Mouse (Mus musculus): ENCODE measurements at regions not wholly inside any gene's neighbourhood (a gene's known extent, or its start where the extent isn't known, plus 50 kb on each side); places are given as distances from the start of the nearest gene placed in this dataset.

- Histone ChIP-seq H3K4me3 (no peak overlapping the region), H3K27me3 (ENCODE audit: control insufficient read depth, insufficient read depth, insufficient read length) (no peaks in the 10 kb centered on the region), H3K36me3 (ENCODE audit: control insufficient read depth, insufficient read depth) (no peaks in the 10 kb centered on the region), H3K79me2 (ENCODE audit: control insufficient read depth, insufficient read depth) (no peaks in the 10 kb centered on the region), H3ac (ENCODE audit: control insufficient read depth, insufficient read length) (no peak overlapping the region), H3K4me2 (ENCODE audit: low read depth) (no peak overlapping the region)
- TF ChIP-seq MAX (IDR thresholded peaks at IDR 0.05; ENCODE audit: low read depth) (no peak), E2F4 (IDR thresholded peaks at IDR 0.05; ENCODE audit: insufficient read depth) (no peak), USF1 (IDR thresholded peaks at IDR 0.05; ENCODE audit: low read depth) (no peak), SRF (IDR thresholded peaks at IDR 0.05; ENCODE audit: control insufficient read depth, insufficient read length, low read depth) (no peak), POLR2AphosphoS2 (IDR thresholded peaks at IDR 0.05; ENCODE audit: insufficient read length, low read depth) (no peak), TCF3 (IDR thresholded peaks at IDR 0.05; ENCODE audit: insufficient read length, low read depth) (no peak)
Measured at GRCm38 (mm10) chr17:88341599-88341998, 98.9 kb upstream of the Foxn2 start.

- Histone ChIP-seq H3K36me3 (ENCODE audit: control insufficient read depth, insufficient read depth) (no peaks in the 10 kb centered on the region), H3K4me2 (ENCODE audit: low read depth) (no peak overlapping the region), H3K27me3 (ENCODE audit: control insufficient read depth, insufficient read depth, insufficient read length) (no peaks in the 10 kb centered on the region), H3ac (ENCODE audit: control insufficient read depth, insufficient read length) (no peak overlapping the region), H3K4me3 (no peak overlapping the region), H3K79me2 (ENCODE audit: control insufficient read depth, insufficient read depth) (no peaks in the 10 kb centered on the region)
- TF ChIP-seq E2F4 (IDR thresholded peaks at IDR 0.05; ENCODE audit: insufficient read depth), result no peak
- no peak for TF ChIP-seq USF1 (IDR thresholded peaks at IDR 0.05; ENCODE audit: low read depth)
- no peak for TF ChIP-seq CEBPB (IDR thresholded peaks at IDR 0.05; ENCODE audit: insufficient read depth, poor library complexity, severe bottlenecking)
- no peak for TF ChIP-seq MYOD1 (IDR thresholded peaks at IDR 0.05; ENCODE audit: control insufficient read depth in 1 of 3, insufficient read length in 2 of 3, low read depth in 2 of 3)
- TF ChIP-seq SRF (IDR thresholded peaks at IDR 0.05; ENCODE audit: control insufficient read depth, insufficient read length, low read depth), result no peak
Measured at GRCm38 (mm10) chr17:88343091-88343783, 97.3 kb upstream of the Foxn2 start.

GRCm38 (mm10) chr17:88345433-88345832 lies 95.1 kb upstream of the Foxn2 start:
- no peak overlapping the region for H3K4me2 ChIP-seq (ENCODE audit: low read depth)
- H3K79me2 ChIP-seq (ENCODE audit: control insufficient read depth, insufficient read depth), result no peaks in the 10 kb centered on the region
- no peaks in the 10 kb centered on the region for H3K36me3 ChIP-seq (ENCODE audit: control insufficient read depth, insufficient read depth)
- TF ChIP-seq TCF3 (IDR thresholded peaks at IDR 0.05; ENCODE audit: insufficient read length, low read depth), result no peak
- no peak for TF ChIP-seq USF1 (IDR thresholded peaks at IDR 0.05; ENCODE audit: low read depth)
- TF ChIP-seq MYOD1 (IDR thresholded peaks at IDR 0.05; ENCODE audit: control insufficient read depth in 1 of 3, insufficient read length in 2 of 3, low read depth in 2 of 3), result no peak
- TF ChIP-seq REST (IDR thresholded peaks at IDR 0.05; ENCODE audit: insufficient read depth, insufficient read length), result no peak
- no peak overlapping the region for H3K4me3 ChIP-seq
- no peaks in the 10 kb centered on the region for H3K27me3 ChIP-seq (ENCODE audit: control insufficient read depth, insufficient read depth, insufficient read length)
- no peak overlapping the region for H3ac ChIP-seq (ENCODE audit: control insufficient read depth, insufficient read length)

GRCm38 (mm10) chr17:88346896-88347295 lies 93.6 kb upstream of the Foxn2 start:
- H3K36me3 ChIP-seq (ENCODE audit: control insufficient read depth, insufficient read depth), result no peaks in the 10 kb centered on the region
- TF ChIP-seq E2F4 (IDR thresholded peaks at IDR 0.05; ENCODE audit: insufficient read depth) (no peak), USF1 (IDR thresholded peaks at IDR 0.05; ENCODE audit: low read depth) (no peak), CEBPB (IDR thresholded peaks at IDR 0.05; ENCODE audit: insufficient read depth, poor library complexity, severe bottlenecking) (no peak), TCF12 (IDR thresholded peaks at IDR 0.05; ENCODE audit: insufficient read depth, poor library complexity, severe bottlenecking) (no peak), REST (IDR thresholded peaks at IDR 0.05; ENCODE audit: insufficient read depth, insufficient read length) (no peak), MYOG (IDR thresholded peaks at IDR 0.05; ENCODE audit: control insufficient read depth in 1 of 3, insufficient read depth in 1 of 3, insufficient read length in 2 of 3, low read depth in 2 of 3) (no peak), MYOD1 (IDR thresholded peaks at IDR 0.05; ENCODE audit: control insufficient read depth in 1 of 3, insufficient read length in 2 of 3, low read depth in 2 of 3) (no peak), MAX (IDR thresholded peaks at IDR 0.05; ENCODE audit: low read depth) (no peak), POLR2AphosphoS2 (IDR thresholded peaks at IDR 0.05; ENCODE audit: insufficient read length, low read depth) (no peak), SRF (IDR thresholded peaks at IDR 0.05; ENCODE audit: control insufficient read depth, insufficient read length, low read depth) (no peak), POLR2A (IDR thresholded peaks at IDR 0.05; ENCODE audit: insufficient read length, low read depth) (no peak), TCF3 (IDR thresholded peaks at IDR 0.05; ENCODE audit: insufficient read length, low read depth) (no peak)
- no peaks in the 10 kb centered on the region for H3K27me3 ChIP-seq (ENCODE audit: control insufficient read depth, insufficient read depth, insufficient read length)
- H3K79me2 ChIP-seq (ENCODE audit: control insufficient read depth, insufficient read depth), result no peaks in the 10 kb centered on the region
- H3K4me3 ChIP-seq, result no peak overlapping the region
- H3K4me2 ChIP-seq (ENCODE audit: low read depth), result no peak overlapping the region
- no peak overlapping the region for H3ac ChIP-seq (ENCODE audit: control insufficient read depth, insufficient read length)

GRCm38 (mm10) chr17:88349825-88350460 lies 90.6 kb upstream of the Foxn2 start:
- no peak overlapping the region for H3K4me3 ChIP-seq
- no peak overlapping the region for H3K4me2 ChIP-seq (ENCODE audit: low read depth)
- no peaks in the 10 kb centered on the region for H3K27me3 ChIP-seq (ENCODE audit: control insufficient read depth, insufficient read depth, insufficient read length)
- no peak overlapping the region for H3ac ChIP-seq (ENCODE audit: control insufficient read depth, insufficient read length)
- TF ChIP-seq REST (IDR thresholded peaks at IDR 0.05; ENCODE audit: insufficient read depth, insufficient read length) (no peak), CEBPB (IDR thresholded peaks at IDR 0.05; ENCODE audit: insufficient read depth, poor library complexity, severe bottlenecking) (no peak), MYOD1 (IDR thresholded peaks at IDR 0.05; ENCODE audit: control insufficient read depth in 1 of 3, insufficient read length in 2 of 3, low read depth in 2 of 3) (no peak), USF1 (IDR thresholded peaks at IDR 0.05; ENCODE audit: low read depth) (no peak), POLR2AphosphoS2 (IDR thresholded peaks at IDR 0.05; ENCODE audit: insufficient read length, low read depth) (no peak), MYOG (IDR thresholded peaks at IDR 0.05; ENCODE audit: control insufficient read depth in 1 of 3, insufficient read depth in 1 of 3, insufficient read length in 2 of 3, low read depth in 2 of 3) (no peak), E2F4 (IDR thresholded peaks at IDR 0.05; ENCODE audit: insufficient read depth) (no peak), SRF (IDR thresholded peaks at IDR 0.05; ENCODE audit: control insufficient read depth, insufficient read length, low read depth) (no peak)
- no peaks in the 10 kb centered on the region for H3K79me2 ChIP-seq (ENCODE audit: control insufficient read depth, insufficient read depth)
- no peaks in the 10 kb centered on the region for H3K36me3 ChIP-seq (ENCODE audit: control insufficient read depth, insufficient read depth)

Measured in myocyte (in vitro differentiated cells).